Mouse (Mus musculus) naive thymus-derived CD4-positive, alpha-beta T cell, adult 5 months (primary cell): ENCODE results near the gene Xpo5. TPM values are rescaled to one million over a fixed set of nuclear protein-coding genes. Genes with fewer than 3 reads are reported as not detected.

Experiments
- polyA plus RNA-seq: library from polyadenylated mRNA; unstranded; fragments of 100-300 nt; shearing (Covaris generic); gene quantifications from one replicate; pipeline ENCODE4 v1.2.1, GENCODE M21; 2017

The Xpo5 gene
- 32.3 TPM for polyA plus RNA-seq

GRCm38 (mm10) chr17:46202421-46203071, at the start of gene Xpo5, which contains the start of gene Polh:
Gene Xpo5 (plus strand): TSS chr17:46202782.
Gene Polh (minus strand): TSS chr17:46202645.

GRCm38 (mm10) chr17:46152847-46153782, 49.5 kb upstream of the Xpo5 start, which contains the start of gene Mad2l1bp:
Gene Mad2l1bp (minus strand): TSS chr17:46153553.

GRCm38 (mm10) chr17:46160686-46161085, 41.9 kb upstream of the Xpo5 start, which contains the start of gene Gtpbp2:
Gene Gtpbp2 (plus strand): TSS chr17:46161032.

GRCm38 (mm10) chr17:46247512-46248188, 45.1 kb downstream of the Xpo5 start, which contains the start of the genes Polr1c and Yipf3:
Gene Polr1c (minus strand): TSS chr17:46248054.
Gene Yipf3 (plus strand): TSS chr17:46248080.

DNA sequence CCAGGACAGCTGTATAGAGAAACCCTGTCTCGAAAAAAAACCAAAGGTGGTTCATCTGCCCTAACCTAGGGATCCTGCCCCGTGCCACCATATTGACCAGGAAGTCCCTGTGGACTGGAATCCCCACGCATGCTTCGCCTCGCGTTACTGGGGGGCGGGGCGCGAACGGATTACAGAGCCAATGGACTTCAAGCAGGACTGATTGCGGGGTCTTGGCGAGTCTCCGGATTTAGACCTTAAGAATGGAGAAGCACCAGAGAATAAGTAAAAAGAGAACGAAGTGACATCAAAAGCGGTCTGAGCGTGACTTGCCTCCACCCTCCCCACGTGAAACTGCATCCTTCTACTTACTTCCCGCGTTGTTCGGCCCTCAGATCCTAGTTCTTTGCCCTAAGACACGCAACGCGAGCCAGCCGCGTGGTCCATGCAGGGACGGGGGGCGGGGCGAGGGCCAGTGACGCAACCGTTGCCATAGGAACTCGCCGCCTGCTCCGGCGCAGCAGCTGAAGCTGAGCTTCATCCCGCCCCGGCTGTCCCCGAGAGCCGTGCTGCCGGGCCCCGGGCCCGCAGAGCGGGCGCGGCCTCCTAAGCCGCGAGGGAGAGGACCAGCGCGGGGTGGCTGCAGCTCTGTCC, 51.0 kb downstream of the Xpo5 start, which contains the start of gene Lrrc73:
Lrrc73 (plus strand) TSS at position 80 of the 633 bp plus-strand sequence.

DNA sequence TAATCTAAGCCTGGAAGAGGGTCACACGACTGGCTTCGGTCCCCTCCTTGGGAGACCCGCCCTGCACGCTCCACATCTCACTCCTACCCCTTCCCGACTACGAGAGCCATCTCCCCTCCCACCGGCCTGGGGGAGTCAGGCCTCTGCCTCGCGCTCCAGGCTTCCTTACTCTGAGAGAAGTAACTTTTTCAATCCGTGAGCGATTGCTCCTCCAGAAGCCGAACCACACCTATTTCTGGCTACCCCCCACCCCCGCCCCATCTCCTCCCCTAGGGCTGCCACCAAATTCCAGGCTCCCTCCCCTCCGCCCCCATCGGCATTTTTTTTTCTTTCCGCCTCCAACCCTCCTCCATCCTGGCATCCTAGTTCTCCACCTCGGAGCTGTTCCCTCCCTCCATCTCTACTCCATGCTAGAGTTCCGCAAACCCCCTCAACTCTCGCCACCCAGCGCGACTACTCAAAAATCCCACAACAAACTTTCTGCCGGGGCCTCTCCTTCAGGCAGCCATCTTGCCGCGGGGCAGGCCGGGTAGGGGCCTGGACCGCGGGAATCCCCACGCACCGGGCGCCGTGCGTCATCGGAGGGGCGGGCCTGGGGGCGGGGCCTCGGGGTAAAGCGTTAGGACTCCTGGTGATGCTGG, 80.0 kb downstream of the Xpo5 start, which contains the start of gene Tjap1:
Tjap1 (minus strand) TSS at position 544 of the 641 bp plus-strand sequence.

Other genes starting within 250 kb of the Xpo5 start
- gene Vegfa, start 170.4 kb upstream of the Xpo5 start, polyA plus RNA-seq = 5.0 TPM
- gene Mrps18a, start 91.8 kb upstream of the Xpo5 start, polyA plus RNA-seq = 81.6 TPM
- 0.87 TPM for gene Rsph9, start 58.6 kb upstream of the Xpo5 start, polyA plus RNA-seq
- 41.2 TPM for gene Mad2l1bp, start 49.2 kb upstream of the Xpo5 start, polyA plus RNA-seq
- gene Gtpbp2, start 41.8 kb upstream of the Xpo5 start, polyA plus RNA-seq = 72.4 TPM
- gene Polh, start 137 bp upstream of the Xpo5 start, polyA plus RNA-seq = 5.0 TPM
- gene Polr1c, start 45.3 kb downstream of the Xpo5 start, polyA plus RNA-seq = 54.6 TPM
- gene Yipf3, start 45.3 kb downstream of the Xpo5 start, polyA plus RNA-seq = 174 TPM
- gene Lrrc73, start 50.7 kb downstream of the Xpo5 start, polyA plus RNA-seq = 0.21 TPM
- gene Tjap1, start 80.2 kb downstream of the Xpo5 start, polyA plus RNA-seq = 38.5 TPM
- not detected for gene Dlk2, start 94.6 kb downstream of the Xpo5 start, polyA plus RNA-seq
- gene Abcc10, start 125.6 kb downstream of the Xpo5 start, polyA plus RNA-seq = 5.6 TPM
- 10.7 TPM for gene Zfp318, start 180.9 kb downstream of the Xpo5 start, polyA plus RNA-seq
- gene Crip3, start 226.1 kb downstream of the Xpo5 start, polyA plus RNA-seq = not detected
- not detected for gene Slc22a7, start 235.7 kb downstream of the Xpo5 start, polyA plus RNA-seq